Mouse (Mus musculus): Measurements from ENCODE around the gene Banp.

GRCm38 (mm10) chr8:121932668-121933520 is 16.7 kb upstream of the Banp start:
- TF ChIP-seq CTCF (IDR thresholded peaks at IDR 0.05; ENCODE audit: extremely low read depth, insufficient read depth, insufficient read length, insufficient replicate concordance) (no peak), POLR2A (IDR thresholded peaks at IDR 0.05; ENCODE audit: low read depth, low read length) (no peak)
